20 mouse cellular contexts compared by ENCODE assay signal in genomic region chr16:49920191-49920590, GRCm38 (mm10).
DNase-seq lines count a peak whose midpoint lies in the region; ATAC-seq and TF ChIP-seq lines count a peak whose summit lies in the region.
"Had no signal": no experiment of that assay in that cellular context is flagged by ENCODE, and none has a peak within 500 bp of the region (broad histone marks: within the 10 kb centered on the region; RNA-seq: fewer than 3 reads in every experiment).

No protein-coding gene starts in this region.

- H3K27ac ChIP-seq in CH12.LX (ENCODE audit: insufficient read depth, low read depth), result no peak overlapping the region
- H3K27ac ChIP-seq in forebrain, embryonic 16.5 days (ENCODE audit: low read length), result no peak overlapping the region
- H3K27ac ChIP-seq: embryonic facial prominence, embryonic 12.5 days; forebrain, embryonic 13.5 days; gastrocnemius, adult 2 months; heart, embryonic 15.5 days; hindbrain, embryonic 13.5 days; hindbrain, postnatal 0 days had no signal

- dilution Hi-C loops in CH12.LX (cut with MboI; ENCODE audit: extremely low pct_ligation_motif_present, extremely low pct_unique_long_range_greater_than_20kb, low sequenced_read_pairs), result no loop called here

- in situ Hi-C loops in CH12.LX (cut with MboI; ENCODE audit: low pct_ligation_motif_present, low pct_unique_long_range_greater_than_20kb, low sequenced_read_pairs), result no loop called here

- TF ChIP-seq CTCF in CH12.LX (conservative IDR thresholded peaks at IDR 0.05 in 1 of 2, IDR thresholded peaks at IDR 0.05 in 1 of 2; ENCODE audit: low read depth in 2 of 2, low read length in 2 of 2), result no peak

- no peaks in the 10 kb centered on the region for H3K79me2 ChIP-seq in CH12.LX (replicated peaks; ENCODE audit: control insufficient read depth, extremely low read depth, insufficient read depth, poor library complexity, severe bottlenecking)

- no peak for TF ChIP-seq RAD21 in CH12.LX (IDR thresholded peaks at IDR 0.05; ENCODE audit: low read depth, low read length)

- H3K4me3 ChIP-seq in CH12.LX (replicated peaks in 1 of 3; ENCODE audit: low read depth in 2 of 3, low read length in 2 of 3, poor library complexity in 1 of 3), result no peak overlapping the region
- no peak overlapping the region for H3K4me3 ChIP-seq in forebrain, embryonic 16.5 days (replicated peaks; ENCODE audit: low read length)
- H3K4me3 ChIP-seq: embryonic facial prominence, embryonic 12.5 days; forebrain, embryonic 13.5 days; gastrocnemius, adult 2 months; heart, embryonic 15.5 days; hindbrain, embryonic 13.5 days had no signal

- no peak for TF ChIP-seq EP300 in CH12.LX (IDR thresholded peaks at IDR 0.05; ENCODE audit: low read length)

- 76% methylated on average over 10 of the region's 10 CpGs for WGBS in forebrain, embryonic 16.5 days

- ATAC-seq in forebrain, embryonic 16.5 days, result no peak
- ATAC-seq: forebrain, embryonic 13.5 days; hindbrain, postnatal 0 days had no signal

- H3K4me1 ChIP-seq in CH12.LX (ENCODE audit: control insufficient read depth in 1 of 2, insufficient read depth in 2 of 2), result peaks cover 0 to 5% of the 10 kb centered on the region in 2 experiments; a peak in 1 of 4 replicates
- H3K4me1 ChIP-seq in forebrain, embryonic 16.5 days (replicated peaks; ENCODE audit: control insufficient read depth, insufficient read depth, low read length), result 0 out of 2 replicates have a peak, but pooled peaks cover 2% of the 10 kb centered on the region
- H3K4me1 ChIP-seq: embryonic facial prominence, embryonic 12.5 days; forebrain, embryonic 13.5 days; heart, embryonic 15.5 days; hindbrain, embryonic 13.5 days had no signal

- no peaks in the 10 kb centered on the region for H3K27me3 ChIP-seq in CH12.LX (replicated peaks)
- no peaks in the 10 kb centered on the region for H3K27me3 ChIP-seq in forebrain, embryonic 16.5 days (replicated peaks; ENCODE audit: control insufficient read depth, insufficient read depth, low read length)
- H3K27me3 ChIP-seq: embryonic facial prominence, embryonic 12.5 days; forebrain, embryonic 13.5 days; heart, embryonic 15.5 days; hindbrain, embryonic 13.5 days had no signal

- peaks cover 3 to 19% of the 10 kb centered on the region in 2 experiments for H3K36me3 ChIP-seq in CH12.LX (replicated peaks in 1 of 2; ENCODE audit: control insufficient read depth in 1 of 2, insufficient read depth in 1 of 2, low read length in 1 of 2)
- H3K36me3 ChIP-seq in forebrain, embryonic 16.5 days (ENCODE audit: control insufficient read depth, insufficient read depth), result no peaks in the 10 kb centered on the region
- H3K36me3 ChIP-seq: embryonic facial prominence, embryonic 12.5 days; heart, embryonic 15.5 days; hindbrain, embryonic 13.5 days had no signal

- TF ChIP-seq POLR2A in CH12.LX (IDR thresholded peaks at IDR 0.05; ENCODE audit: low read depth, low read length), result no peak

- no peaks in the 10 kb centered on the region for H3K9me3 ChIP-seq in CH12.LX (replicated peaks; ENCODE audit: low read length)
- H3K9me3 ChIP-seq in forebrain, embryonic 16.5 days (ENCODE audit: control insufficient read depth, low read length), result no peaks in the 10 kb centered on the region
- H3K9me3 ChIP-seq: embryonic facial prominence, embryonic 12.5 days; forebrain, embryonic 13.5 days; heart, embryonic 15.5 days; hindbrain, embryonic 13.5 days had no signal

- H3K9ac ChIP-seq in CH12.LX (ENCODE audit: insufficient read depth, low read depth), result no peak overlapping the region
- H3K9ac ChIP-seq in forebrain, embryonic 16.5 days (replicated peaks; ENCODE audit: low read depth, low read length), result no peak overlapping the region
- H3K9ac ChIP-seq: embryonic facial prominence, embryonic 12.5 days; forebrain, embryonic 13.5 days; heart, embryonic 15.5 days; hindbrain, embryonic 13.5 days had no signal

- no peak overlapping the region for H3K4me2 ChIP-seq in CH12.LX (ENCODE audit: insufficient read depth, low read depth, poor library complexity, severe bottlenecking)
- no peak overlapping the region for H3K4me2 ChIP-seq in forebrain, embryonic 16.5 days (ENCODE audit: low read length)
- H3K4me2 ChIP-seq: embryonic facial prominence, embryonic 12.5 days; forebrain, embryonic 13.5 days; heart, embryonic 11.5 days; heart, embryonic 15.5 days; hindbrain, embryonic 13.5 days had no signal

- DNase-seq in CH12.LX (ENCODE audit: extremely low read depth), result no peak
- DNase-seq in cerebellum, adult 11 months, result peak; percentile 42
- peak; percentile 43 for DNase-seq in cerebellum, adult 8-10 months
- DNase-seq in cerebellum, postnatal 14 days, result peak; percentile 48 to 65
- no peak for DNase-seq in urinary bladder, postnatal 36 days (ENCODE audit: low spot score in 2 of 2)
- DNase-seq in testis, postnatal 10 days (ENCODE audit: low spot score), result no peak
- DNase-seq: adrenal gland, adult 8-10 months; adrenal gland, postnatal 36 days; gastrocnemius, adult 2 months; gastrocnemius, postnatal 36 days; heart, adult 18-20 months; heart, postnatal 14 days; kidney, adult 11 months had no signal

TF ChIP-seq in CH12.LX, 34 proteins besides CTCF, POLR2A, EP300 and RAD21:
- TF ChIP-seq JUN (IDR thresholded peaks at IDR 0.05; ENCODE audit: insufficient read depth, low read depth, low read length), result no peak
- TF ChIP-seq POLR2AphosphoS2 (IDR thresholded peaks at IDR 0.05; ENCODE audit: low read depth, low read length), result 0 out of 2 replicates have a peak, but pooled peaks have one; percentile 9

Comparison
In these comparisons a context has a peak if more than half of its experiments do, and no peak if none do; other contexts are left out.
1. DNase-seq: peak in cerebellum, adult 11 months (single experiment), cerebellum, adult 8-10 months (single experiment) and cerebellum, postnatal 14 days (2 of 2); none in CH12.LX (single experiment), urinary bladder, postnatal 36 days (0 of 2) and testis, postnatal 10 days (single experiment).